Mouse (Mus musculus) CH12.LX (cell line): Measurements from ENCODE around the gene Bcat1. TPM values are rescaled to one million over a fixed set of nuclear protein-coding genes. Genes with fewer than 3 reads are reported as not detected.

Source experiments
- DNase-seq: peaks from one replicate; pipeline ENCODE4 v3.0.0-alpha.2; 2013; ENCODE audit errors: extremely low read depth
- H3K27ac ChIP-seq: 2 replicates; pipeline ENCODE4 v1.5.1; 2012; ENCODE audit warnings: low read depth, mild to moderate bottlenecking, control low read depth, moderate library complexity; ENCODE audit not compliant: insufficient read depth
- H3K27me3 ChIP-seq: replicated peaks from 2 replicates; pipeline ENCODE3; 2012; ENCODE audit warnings: inconsistent platforms
- H3K36me3 ChIP-seq, 2 experiments: replicated peaks in 1 of 2; 2 replicates each; pipeline versions ENCODE3 to v1.6.1; 2012; ENCODE audit warnings: inconsistent platforms in 1 of 2, low read length in 1 of 2, mild to moderate bottlenecking in 1 of 2, mixed read lengths in 1 of 2, moderate library complexity in 1 of 2; ENCODE audit not compliant: control insufficient read depth in 1 of 2, insufficient read depth in 1 of 2
- H3K4me1 ChIP-seq, 2 experiments: 2 replicates each; pipeline ENCODE4 v1.6.1; 2012; ENCODE audit warnings: inconsistent platforms in 1 of 2, moderate library complexity in 1 of 2; ENCODE audit not compliant: insufficient read depth in 2 of 2, control insufficient read depth in 1 of 2
- H3K4me2 ChIP-seq: 2 replicates; pipeline ENCODE4 v1.6.1; 2012; ENCODE audit warnings: low read depth, mild to moderate bottlenecking, control low read depth; ENCODE audit not compliant: poor library complexity, insufficient read depth, severe bottlenecking
- H3K4me3 ChIP-seq, 3 experiments: fragments of 150-350 bp in 1 of 3; sonication (generic) in 1 of 3; replicated peaks in 1 of 3; 2 replicates each; pipeline versions ENCODE3 to v1.5.1; 2011 to 2012; ENCODE audit warnings: low read depth in 2 of 3, low read length in 2 of 3, mild to moderate bottlenecking in 2 of 3, moderate library complexity in 2 of 3, control low read depth in 1 of 3, improper control_type of control experiment in 1 of 3, inconsistent platforms in 1 of 3, mixed read lengths in 1 of 3; ENCODE audit not compliant: poor library complexity in 1 of 3
- H3K79me2 ChIP-seq: replicated peaks from 2 replicates; pipeline ENCODE4 v1.6.1; 2012; ENCODE audit warnings: mild to moderate bottlenecking, moderate library complexity; ENCODE audit not compliant: control insufficient read depth, poor library complexity, insufficient read depth, severe bottlenecking; ENCODE audit errors: extremely low read depth
- H3K9ac ChIP-seq: 2 replicates; pipeline ENCODE4 v1.6.1; 2012; ENCODE audit warnings: low read depth, mild to moderate bottlenecking, control low read depth, moderate library complexity; ENCODE audit not compliant: insufficient read depth
- H3K9me3 ChIP-seq: replicated peaks from 2 replicates; pipeline ENCODE3; 2012; ENCODE audit warnings: low read length, inconsistent platforms, mixed read lengths
- BHLHE40 ChIP-seq: IDR thresholded peaks from 2 replicates; pipeline ENCODE4 v1.6.1; 2011; ENCODE audit warnings: mild to moderate bottlenecking, low read depth, low read length, improper control_type of control experiment
- CHD1 ChIP-seq: IDR thresholded peaks from 2 replicates; pipeline ENCODE4 v1.6.1; 2012; ENCODE audit warnings: low read depth, low read length, improper control_type of control experiment, inconsistent platforms
- CTCF ChIP-seq, 2 experiments: IDR thresholded peaks in 1 of 2; conservative IDR thresholded peaks in 1 of 2; 2 replicates each; pipeline ENCODE4 v1.5.1; 2011 to 2012; ENCODE audit warnings: low read depth in 2 of 2, low read length in 2 of 2, improper control_type of control experiment in 1 of 2, inconsistent platforms in 1 of 2, mild to moderate bottlenecking in 1 of 2, moderate library complexity in 1 of 2
- E2F4 ChIP-seq: IDR thresholded peaks from 2 replicates; pipeline ENCODE4 v1.6.1; 2011; ENCODE audit warnings: low read depth, low read length, improper control_type of control experiment; ENCODE audit not compliant: insufficient replicate concordance
- EP300 ChIP-seq: IDR thresholded peaks from 2 replicates; pipeline ENCODE4 v1.6.1; 2011; ENCODE audit warnings: low read length, improper control_type of control experiment
- JUN ChIP-seq: IDR thresholded peaks from 2 replicates; pipeline ENCODE4 v1.6.1; 2011; ENCODE audit warnings: low read depth, mild to moderate bottlenecking, low read length, improper control_type of control experiment, moderate library complexity; ENCODE audit not compliant: insufficient read depth
- JUND ChIP-seq: conservative IDR thresholded peaks from 2 replicates; pipeline ENCODE4 v1.6.1; 2011; ENCODE audit warnings: low read depth, low read length, improper control_type of control experiment
- MAFK ChIP-seq: IDR thresholded peaks from 2 replicates; pipeline ENCODE4 v1.6.1; 2011; ENCODE audit warnings: low read length, improper control_type of control experiment; ENCODE audit not compliant: insufficient replicate concordance
- MYC ChIP-seq: IDR thresholded peaks from 2 replicates; pipeline ENCODE4 v1.6.1; 2011; ENCODE audit warnings: low read depth, mild to moderate bottlenecking, improper control_type of control experiment, low read length
- POLR2A ChIP-seq: IDR thresholded peaks from 2 replicates; pipeline ENCODE4 v1.6.1; 2011; ENCODE audit warnings: low read depth, mild to moderate bottlenecking, improper control_type of control experiment, low read length
- TCF12 ChIP-seq: IDR thresholded peaks from 2 replicates; pipeline ENCODE4 v1.6.1; 2014; ENCODE audit warnings: low read depth, mild to moderate bottlenecking, inconsistent platforms, low read length, improper control_type of control experiment
- ZC3H11A ChIP-seq: IDR thresholded peaks from 2 replicates; pipeline ENCODE4 v1.6.1; 2012; ENCODE audit warnings: low read depth, mild to moderate bottlenecking, inconsistent platforms, low read length, improper control_type of control experiment
- ZKSCAN1 ChIP-seq: IDR thresholded peaks from 2 replicates; pipeline ENCODE4 v1.6.1; 2012; ENCODE audit warnings: low read depth, inconsistent platforms, low read length, improper control_type of control experiment, borderline replicate concordance
- ZNF384 ChIP-seq: IDR thresholded peaks from 2 replicates; pipeline ENCODE4 v1.6.1; 2012; ENCODE audit warnings: low read depth, low read length, improper control_type of control experiment, inconsistent platforms
- dilution Hi-C: fragments of 300-500 bp; cut with MboI; formaldehyde crosslinking; loops from 2 replicates; pipeline ENCODE4 v1.14.3; 2020; ENCODE audit warnings: low sequenced_read_pairs; ENCODE audit not compliant: extremely low pct_unique_long_range_greater_than_20kb, extremely low pct_ligation_motif_present
- in situ Hi-C: fragments of 300-500 bp; cut with MboI; formaldehyde crosslinking; loops from 3 replicates; pipeline ENCODE4 v1.14.3; 2019; ENCODE audit warnings: low sequenced_read_pairs, low pct_ligation_motif_present, low pct_unique_long_range_greater_than_20kb, mixed read lengths
- polyA plus RNA-seq: library from polyadenylated mRNA; unstranded; fragments of >175 nt; gene quantifications from 2 replicates; pipeline ENCODE4 v1.2.1, GENCODE M21; 2012; ENCODE audit warnings: low read depth; ENCODE audit not compliant: insufficient read length
- total RNA-seq, 2 experiments: library from RNA; depleted of rRNA; stranded (reverse); fragments of 300-350 nt in 1 of 2; fragments of >200 nt in 1 of 2; gene quantifications; 2 replicates each; pipeline ENCODE4 v1.2.3; 2012 to 2014

Gene Bcat1
- total and polyA plus RNA-seq, 3 experiments = 141 to 199 (median 176) TPM

DNA sequence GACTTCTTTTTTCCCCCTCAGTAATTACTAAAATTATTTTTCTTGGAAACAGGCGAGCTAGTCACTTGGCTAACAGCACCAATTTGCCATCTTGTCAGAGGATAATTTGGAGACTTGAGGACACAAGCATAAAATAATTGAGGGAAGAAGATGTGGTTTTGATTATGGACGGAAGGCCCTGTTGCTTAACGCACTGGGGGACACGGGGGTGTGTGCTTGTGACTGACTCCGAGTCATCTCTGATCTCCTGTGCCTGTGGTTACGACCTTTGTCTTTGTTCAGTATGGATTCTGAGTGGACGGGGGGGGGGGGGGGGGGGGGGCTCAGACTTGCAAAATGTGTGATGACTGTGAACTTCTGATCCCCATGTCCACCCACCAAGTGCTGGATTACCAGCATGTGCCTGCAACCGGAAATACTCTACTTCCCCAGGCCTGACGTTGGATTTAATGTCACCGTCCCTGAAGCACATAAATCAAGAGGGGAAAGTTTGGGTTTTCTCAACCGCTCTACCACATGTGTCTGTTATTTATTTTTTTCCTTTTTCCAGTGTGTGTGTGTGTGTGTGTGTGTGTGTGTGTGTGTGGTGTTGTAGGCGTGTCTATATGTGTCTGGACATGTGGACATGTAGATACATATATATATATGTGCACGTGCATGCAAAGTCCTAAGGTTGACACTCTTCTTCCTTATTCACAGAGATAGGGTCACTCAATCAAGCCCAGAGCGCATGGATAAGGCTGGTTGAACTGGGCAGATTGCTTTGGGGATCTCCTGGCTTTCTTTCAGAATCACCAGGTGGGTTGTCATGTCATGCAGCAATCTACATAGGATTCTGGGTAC, 73.7 kb downstream of the Bcat1 start:
- H3K9ac ChIP-seq = no peak overlapping the region
- no peak for DNase-seq
- no peak overlapping the region for H3K4me3 ChIP-seq
- H3K4me2 ChIP-seq = no peak overlapping the region
- no peak overlapping the region for H3K27ac ChIP-seq
- H3K79me2 ChIP-seq = no peaks in the 10 kb centered on the region
- H3K9me3 ChIP-seq = no peaks in the 10 kb centered on the region
- H3K27me3 ChIP-seq = no peaks in the 10 kb centered on the region
- dilution Hi-C loops = no loop called here
- peaks cover 55 to 93% of the 10 kb centered on the region in 2 experiments for H3K36me3 ChIP-seq
- TF ChIP-seq BHLHE40 (no peak), JUN (no peak), TCF12 (no peak), MAFK (no peak), JUND (no peak)
- no peaks in the 10 kb centered on the region for H3K4me1 ChIP-seq
- in situ Hi-C loops = no loop called here

DNA sequence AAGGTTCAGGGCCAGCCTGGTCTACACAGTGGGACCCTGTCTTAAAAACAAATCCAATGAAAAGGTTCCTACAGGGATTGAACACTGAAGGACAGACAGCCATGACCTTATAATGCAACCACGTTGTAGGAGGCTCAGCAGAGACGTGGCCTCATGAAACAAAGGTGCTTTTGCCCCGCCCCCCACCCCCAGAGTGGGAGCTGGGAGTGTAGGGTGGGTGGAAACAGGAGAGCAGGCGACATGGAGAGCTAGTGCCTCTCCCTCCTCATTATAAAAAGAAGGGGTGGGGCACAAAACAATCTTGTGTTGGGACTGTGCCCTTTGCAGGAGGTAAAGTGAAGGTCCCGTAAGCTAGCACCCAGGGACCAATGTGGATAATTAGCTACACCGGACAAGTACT, 74.5 kb downstream of the Bcat1 start:
- Histone ChIP-seq H3K79me2 (no peaks in the 10 kb centered on the region), H3K9me3 (no peaks in the 10 kb centered on the region), H3K36me3 (peaks cover 57 to 94% of the 10 kb centered on the region in 2 experiments), H3K4me2 (no peak overlapping the region), H3K9ac (no peak overlapping the region), H3K27ac (no peak overlapping the region), H3K27me3 (no peaks in the 10 kb centered on the region), H3K4me1 (no peaks in the 10 kb centered on the region), H3K4me3 (no peak overlapping the region)
- dilution Hi-C loops = no loop called here
- no peak for TF ChIP-seq JUND
- TF ChIP-seq CTCF (conservative IDR thresholded peaks at IDR 0.05 in 1 of 2, IDR thresholded peaks at IDR 0.05 in 1 of 2; ENCODE audit: low read depth in 2 of 2, low read length in 2 of 2) = no peak
- no peak for TF ChIP-seq ZNF384
- TF ChIP-seq MYC = no peak
- TF ChIP-seq ZC3H11A = no peak
- no peak for TF ChIP-seq MAFK
- TF ChIP-seq CHD1 = no peak
- TF ChIP-seq EP300 = no peak
- TF ChIP-seq E2F4 = no peak
- no peak for TF ChIP-seq ZKSCAN1
- no peak for TF ChIP-seq POLR2A
- no peak for DNase-seq
- in situ Hi-C loops = no loop called here
